Mouse (Mus musculus) large intestine, adult 2 months (tissue): ENCODE data around the gene Unc93b1. TPM values are rescaled to one million over a fixed set of nuclear protein-coding genes. Genes with fewer than 3 reads are reported as not detected.

Experiments
- DNase-seq: peaks from one replicate; pipeline ENCODE4 v3.0.0-alpha.2; 2012; ENCODE audit warnings: low read depth, low spot score
- WGBS: fragments of 180-500 bp; shearing (Covaris S2); methylation state at CpG from one replicate; pipeline ENCODE4 v1.1.7; 2018; 5-methylcytosine and 5-hydroxymethylcytosine counted together
- polyA plus RNA-seq: library from polyadenylated mRNA; depleted of rRNA; stranded (reverse); fragments of >200 nt; gene quantifications from 2 replicates; pipeline ENCODE4 v1.2.3, GENCODE M21; 2012; rRNA removed

Unc93b1 gene
- 123 and 160 TPM in 2 replicates for polyA plus RNA-seq

DNA sequence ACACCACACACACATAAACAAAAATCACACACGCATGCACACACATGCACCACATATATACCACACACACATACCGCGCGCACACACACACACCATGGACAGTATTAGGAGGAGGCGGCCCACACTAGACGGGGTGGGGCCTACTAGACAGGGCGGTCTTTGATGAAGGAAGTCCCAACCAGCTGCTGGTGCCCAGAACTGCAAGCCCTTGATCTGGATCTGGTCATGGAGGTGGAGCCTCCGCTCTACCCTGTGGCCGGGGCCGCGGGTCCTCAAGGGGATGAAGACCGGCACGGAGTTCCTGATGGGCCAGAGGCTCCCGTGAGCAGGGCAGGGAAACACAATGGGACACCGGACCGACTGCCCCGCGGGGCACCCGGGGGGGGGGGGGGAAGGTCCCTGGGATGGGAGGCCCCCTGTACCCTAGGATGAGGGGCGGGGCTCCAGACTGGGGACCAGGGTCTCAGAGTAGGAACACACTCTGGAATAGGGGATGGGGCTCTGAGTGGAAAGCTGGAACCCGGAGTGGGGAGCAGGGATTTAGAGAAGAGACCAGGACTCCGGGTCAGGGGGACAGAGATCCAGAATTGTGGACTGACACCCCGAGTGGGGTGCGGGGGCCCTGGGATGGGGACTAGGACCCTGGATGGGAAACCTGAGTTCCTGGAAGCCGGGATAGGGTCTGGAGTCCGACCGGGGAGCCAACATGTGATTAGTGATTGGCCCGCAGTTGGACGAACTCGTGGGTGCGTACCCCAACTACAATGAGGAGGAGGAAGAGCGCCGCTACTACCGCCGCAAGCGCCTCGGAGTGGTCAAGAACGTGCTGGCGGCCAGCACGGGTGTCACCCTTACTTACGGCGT, at the start of gene Unc93b1:
Gene Unc93b1, plus strand, starts transcription at position 155 of the 864 bp plus-strand sequence.
- WGBS: 4% methylated on average over 42 of the region's 42 CpGs
- no peak for DNase-seq

GRCm38 (mm10) chr19:3889096-3889495, 45.9 kb upstream of the Unc93b1 start:
- 91% methylated on average over 5 of the region's 5 CpGs for WGBS
- no peak for DNase-seq

- 81% methylated on average over 8 of the region's 8 CpGs for WGBS
- no peak for DNase-seq
These were observed 44.8 kb upstream of the Unc93b1 start for GRCm38 (mm10) chr19:3890181-3890580.

GRCm38 (mm10) chr19:3893545-3894116, 41.4 kb upstream of the Unc93b1 start:
- DNase-seq: no peak
- WGBS: 77% methylated on average over 4 of the region's 4 CpGs

DNA sequence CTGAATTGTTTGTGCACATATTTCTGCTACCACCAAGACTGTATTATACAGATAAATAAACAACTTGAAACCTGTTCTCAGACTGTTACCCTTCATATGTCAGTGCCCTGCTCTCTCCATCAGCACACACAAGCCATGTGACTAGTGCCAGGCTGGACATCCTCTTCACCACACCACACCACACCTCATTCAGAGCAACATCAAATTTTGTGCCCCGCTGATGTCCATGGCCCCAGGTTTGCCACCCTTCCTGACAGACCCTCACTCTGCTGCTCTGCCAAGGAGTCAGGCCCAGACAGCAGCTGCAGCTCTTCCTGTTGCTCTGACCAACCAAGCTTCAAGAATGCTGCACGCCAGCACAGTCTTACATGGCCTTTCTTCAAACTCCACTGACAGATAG, 40.7 kb upstream of the Unc93b1 start:
- no peak for DNase-seq
- WGBS: 88% methylated on average over 2 of the region's 2 CpGs

GRCm38 (mm10) chr19:3895171-3895631, 39.8 kb upstream of the Unc93b1 start:
- no peak for DNase-seq
- WGBS: 36% methylated on average over 3 of the region's 3 CpGs

DNA sequence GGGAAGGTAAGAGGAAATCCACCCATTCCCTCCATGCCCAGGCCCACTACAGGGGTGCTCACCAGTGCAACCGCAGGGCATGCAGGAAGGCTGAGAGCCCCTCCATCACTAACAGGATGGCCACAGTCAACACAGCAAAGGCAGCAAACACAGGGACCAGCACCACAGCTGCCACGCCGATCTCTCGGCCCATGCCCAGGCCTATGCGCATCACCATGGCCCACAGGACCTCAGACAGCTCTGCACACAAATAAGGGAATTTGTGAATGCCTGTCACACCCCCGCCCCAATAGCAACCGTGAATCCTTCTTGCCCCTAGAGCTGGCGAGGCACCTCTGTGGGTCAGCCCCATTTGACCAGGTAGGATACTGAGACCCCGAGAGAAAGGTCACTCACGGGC, 38.8 kb upstream of the Unc93b1 start:
- WGBS: 94% methylated on average over 10 of the region's 10 CpGs

DNA sequence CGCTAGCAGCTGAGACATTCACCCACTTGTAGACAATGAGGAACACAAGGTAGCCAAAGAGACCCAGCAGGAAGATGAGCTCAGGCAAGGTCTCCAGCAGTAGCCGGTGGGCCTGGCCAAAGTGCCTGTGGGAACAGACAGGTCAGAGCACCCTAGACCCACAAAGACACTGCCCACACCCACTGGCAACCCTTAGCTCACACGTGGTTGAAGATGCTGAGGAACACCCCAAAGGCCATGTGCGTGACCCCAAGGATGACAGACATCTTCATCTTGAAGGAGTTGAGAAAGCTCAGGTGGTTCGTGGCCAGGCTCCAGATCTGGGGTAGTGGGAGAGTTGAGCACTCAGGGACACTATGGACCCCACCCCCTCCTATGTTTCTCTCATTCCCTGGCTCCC, 37.4 kb upstream of the Unc93b1 start:
- 91% methylated on average over 5 of the region's 5 CpGs for WGBS
- no peak for DNase-seq

More for the DNA sequence above, 38.8 kb upstream of the Unc93b1 start:
- DNase-seq: no peak

- no peak for DNase-seq
- 88% methylated on average over 7 of the region's 7 CpGs for WGBS
These were observed 36.0 kb upstream of the Unc93b1 start for GRCm38 (mm10) chr19:3898952-3899351.

- no peak for DNase-seq
- WGBS: 89% methylated on average over 4 of the region's 4 CpGs
These were observed 35.4 kb upstream of the Unc93b1 start for GRCm38 (mm10) chr19:3899618-3900017.

DNA sequence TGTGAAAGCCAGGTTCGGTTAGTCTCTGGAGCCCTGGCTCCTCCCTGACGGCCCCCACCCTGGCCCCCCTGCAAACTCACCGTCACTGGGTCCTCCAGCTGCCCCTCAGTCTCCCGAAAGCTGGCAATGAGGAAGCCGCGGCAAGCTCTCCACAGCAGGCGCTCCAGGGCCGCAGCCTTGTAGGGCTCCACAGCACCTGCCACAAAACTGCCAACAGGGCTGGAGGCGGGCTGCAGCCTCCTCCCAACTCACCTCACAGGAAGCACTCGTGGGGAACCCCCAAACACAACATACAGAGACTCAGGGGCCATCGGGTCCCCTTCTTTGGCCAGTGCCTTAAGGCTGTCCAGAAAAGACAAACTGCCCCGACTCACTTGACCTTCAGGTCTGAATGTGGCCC, 32.0 kb upstream of the Unc93b1 start:
- 87% methylated on average over 12 of the region's 12 CpGs for WGBS
- no peak for DNase-seq

- DNase-seq: no peak
- 87% methylated on average over 25 of the region's 25 CpGs for WGBS
These were observed 31.2 kb upstream of the Unc93b1 start for GRCm38 (mm10) chr19:3903648-3904362.

DNA sequence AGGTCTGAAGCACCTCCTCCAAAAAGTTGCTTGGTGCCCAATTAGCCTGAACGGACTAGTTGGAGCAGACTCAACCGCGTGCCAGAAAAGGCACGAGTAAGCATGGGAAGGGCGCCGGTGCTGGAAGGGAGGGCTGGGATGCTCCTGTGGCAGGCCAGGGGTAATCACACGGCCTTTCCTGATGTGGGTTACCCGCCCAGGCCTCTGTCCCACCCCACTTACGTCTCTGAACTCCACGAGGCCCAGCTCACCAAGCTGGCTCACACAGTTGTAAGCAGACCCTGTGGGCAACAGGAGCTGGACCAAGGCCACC, 30.7 kb upstream of the Unc93b1 start:
- WGBS: 82% methylated on average over 10 of the region's 10 CpGs
- no peak for DNase-seq

DNA sequence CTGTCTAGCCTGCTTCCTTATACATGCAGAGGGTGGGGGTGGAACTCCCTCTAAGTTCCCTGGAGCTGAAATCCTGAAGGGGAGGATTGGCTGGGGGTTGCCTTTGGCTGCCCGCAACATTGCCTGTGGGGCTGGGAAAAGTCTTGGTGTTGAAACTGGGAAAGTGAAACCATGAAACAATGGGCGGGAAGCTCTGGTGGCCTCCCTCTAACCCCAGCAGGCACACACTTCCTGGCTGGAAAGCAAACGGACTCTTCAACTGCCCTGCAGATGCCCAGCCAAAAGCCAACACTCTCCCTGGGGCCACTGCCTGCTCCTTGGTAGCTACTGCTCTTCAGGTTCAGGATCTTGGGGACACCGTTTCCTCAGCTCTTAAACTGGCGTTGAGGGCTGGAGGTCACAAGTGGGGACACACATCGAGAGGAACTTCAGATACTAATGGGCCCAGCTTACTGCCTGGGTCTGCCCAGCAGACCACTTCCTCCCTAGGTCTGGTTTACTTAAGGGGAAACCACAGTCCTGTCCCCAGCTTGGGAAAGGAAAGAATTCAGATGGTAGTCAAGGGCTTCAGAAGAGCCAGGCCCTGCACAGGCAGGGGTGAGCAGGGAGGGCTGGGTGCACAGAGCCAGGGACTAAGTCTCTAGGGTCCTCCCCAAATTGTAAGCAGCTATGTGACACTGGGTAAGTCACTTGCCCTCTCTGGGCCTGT, 29.6 kb upstream of the Unc93b1 start:
- DNase-seq: no peak
- WGBS: 6% methylated on average over 6 of the region's 6 CpGs

- WGBS: under 1% methylated on average over 10 of the region's 10 CpGs
- DNase-seq: no peak
These were observed 28.7 kb upstream of the Unc93b1 start for GRCm38 (mm10) chr19:3906326-3906725.

GRCm38 (mm10) chr19:3906795-3907786, 27.9 kb upstream of the Unc93b1 start, which contains the start of gene Tcirg1:
Gene Tcirg1, minus strand, starts transcription at chr19:3907133.
- peak; percentile 64 for DNase-seq
- WGBS: 3% methylated on average over 36 of the region's 36 CpGs

DNA sequence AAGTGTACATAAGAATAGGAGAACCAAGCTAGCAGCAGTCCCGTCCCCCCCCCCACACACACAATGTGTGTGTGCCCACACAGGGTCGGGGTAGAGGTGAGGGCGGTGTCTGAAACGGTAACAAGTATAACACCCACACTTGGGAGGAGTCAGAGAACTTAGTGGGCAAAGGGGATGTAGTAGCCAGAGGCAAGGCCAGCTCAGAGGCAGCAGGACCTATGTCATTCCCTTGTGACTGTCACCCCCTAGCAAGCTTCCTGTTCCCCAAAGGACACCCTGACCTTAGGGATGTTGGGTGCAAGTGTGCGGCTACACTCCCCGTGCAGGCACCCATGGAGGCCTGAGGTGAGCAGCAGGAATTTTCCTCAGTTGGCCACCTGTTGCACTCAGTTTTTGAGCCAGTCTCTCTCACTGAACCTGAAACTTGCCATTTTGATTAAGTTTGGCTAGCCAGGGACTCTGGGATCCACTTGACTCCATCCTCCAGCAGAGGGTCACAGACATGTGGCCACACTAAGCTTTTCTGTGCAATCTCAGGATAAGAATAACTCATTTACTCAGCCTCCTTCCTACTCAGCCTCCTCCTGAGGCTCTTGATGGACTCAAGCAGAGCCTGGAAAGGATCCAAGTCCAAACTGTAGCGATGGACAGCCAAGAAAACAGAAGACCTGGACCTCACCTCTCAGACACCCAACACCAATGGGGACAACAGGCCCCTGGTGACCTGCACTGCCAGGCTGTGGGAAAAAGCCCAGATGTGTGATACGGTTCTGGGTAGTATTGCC, 26.9 kb upstream of the Unc93b1 start:
- WGBS: 60% methylated on average over 8 of the region's 8 CpGs

DNA sequence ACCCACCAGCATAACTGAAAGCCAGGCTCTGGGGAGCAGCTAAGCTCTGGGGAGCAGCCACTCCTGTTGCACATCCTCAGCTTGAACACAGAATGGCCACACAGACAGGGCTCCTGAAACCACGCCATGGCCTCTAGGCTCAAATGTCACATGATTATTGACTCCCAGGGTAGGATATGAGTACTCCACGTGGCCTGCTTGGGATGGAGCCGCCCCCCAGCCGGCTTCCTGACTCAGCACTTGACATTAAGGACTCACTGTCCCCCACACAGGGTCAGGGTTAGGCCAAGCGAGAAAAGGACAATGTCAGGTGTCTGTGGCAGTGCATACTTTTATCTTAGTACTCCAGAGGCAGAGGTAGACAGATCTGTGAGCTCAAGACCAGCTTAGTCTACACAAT, 24.8 kb upstream of the Unc93b1 start:
- 71% methylated on average over 5 of the region's 5 CpGs for WGBS
- DNase-seq: no peak

More for the DNA sequence above, 26.9 kb upstream of the Unc93b1 start:
- no peak for DNase-seq
